Mouse (Mus musculus): Measurements from ENCODE around the gene H2-DMb2.

GRCm38 (mm10) chr17:34179913-34180859 lies 37.1 kb downstream of the H2-DMb2 start:
- TF ChIP-seq CTCF (IDR thresholded peaks at IDR 0.05; ENCODE audit: low read depth, low read length), result no peak
- TF ChIP-seq POLR2A (IDR thresholded peaks at IDR 0.05; ENCODE audit: borderline replicate concordance, low read depth, low read length), result no peak

All from bone marrow macrophage, adult 2 months (primary cell).